Mouse (Mus musculus) gastrocnemius, adult 2 months (tissue): ENCODE data around the gene Txnrd2. TPM values are rescaled to one million over a fixed set of nuclear protein-coding genes. Genes with fewer than 3 reads are reported as not detected.

Experiments used
- DNase-seq: peaks from one replicate; pipeline ENCODE4 v3.0.0; 2022
- H3K27ac ChIP-seq: fragments of 200-600 bp; 2 replicates; pipeline ENCODE4 v1.8.1; 2022; ENCODE audit warnings: mild to moderate bottlenecking
- H3K4me3 ChIP-seq: fragments of 200-600 bp; 2 replicates; pipeline ENCODE4 v1.8.1; 2022; ENCODE audit warnings: mild to moderate bottlenecking, moderate library complexity
- CTCF ChIP-seq: fragments of 200-600 bp; IDR thresholded peaks from 2 replicates; pipeline ENCODE4 v1.8.1; 2022; ENCODE audit warnings: antibody characterized with exemption, mild to moderate bottlenecking, moderate library complexity
- intact Hi-C: fragments of 180-260 bp; cut with DNase I; formaldehyde crosslinking; loops from one replicate; pipeline ENCODE4 v1.15.1; 2025
- total RNA-seq, 2 experiments: library from RNA; stranded (reverse); gene quantifications; 2 replicates each; pipeline ENCODE4 v1.2.3; 2021

The Txnrd2 gene
- total RNA-seq, 2 experiments from 2014 or later, result 18.9 to 21.4 TPM

- TF ChIP-seq CTCF, result no peak
- Histone ChIP-seq H3K4me3 (no peak overlapping the region), H3K27ac (no peak overlapping the region)
- intact Hi-C loops, result no loop called here
- DNase-seq, result no peak
These were observed 45.3 kb downstream of the Txnrd2 start for GRCm38 (mm10) chr16:18471381-18471955.

- intact Hi-C loops, result no loop called here
- TF ChIP-seq CTCF, result no peak
- Histone ChIP-seq H3K27ac (no peak overlapping the region), H3K4me3 (no peak overlapping the region)
- DNase-seq, result no peak
These were observed 45.8 kb downstream of the Txnrd2 start for GRCm38 (mm10) chr16:18471976-18472375.

- Histone ChIP-seq H3K27ac (no peak overlapping the region), H3K4me3 (no peak overlapping the region)
- DNase-seq, result no peak
- TF ChIP-seq CTCF, result no peak
- intact Hi-C loops, result no loop called here
These were observed 46.2 kb downstream of the Txnrd2 start for GRCm38 (mm10) chr16:18472416-18472815.

- Histone ChIP-seq H3K4me3 (no peak overlapping the region), H3K27ac (no peak overlapping the region)
- intact Hi-C loops, result no loop called here
- TF ChIP-seq CTCF, result no peak
- DNase-seq, result no peak
These were observed 46.8 kb downstream of the Txnrd2 start for GRCm38 (mm10) chr16:18472976-18473375.

- TF ChIP-seq CTCF, result no peak
- no peak overlapping the region for H3K27ac ChIP-seq
- H3K4me3 ChIP-seq, result no peak overlapping the region
- intact Hi-C loops, result no loop called here
- no peak for DNase-seq
These were observed 47.8 kb downstream of the Txnrd2 start for GRCm38 (mm10) chr16:18474021-18474420.

- peak; percentile 9; the same call in 1 of the 2 replicates for TF ChIP-seq CTCF
These were observed 51.8 kb downstream of the Txnrd2 start for GRCm38 (mm10) chr16:18477996-18478395.

GRCm38 (mm10) chr16:18479667-18480066 lies 53.5 kb downstream of the Txnrd2 start:
- Histone ChIP-seq H3K4me3 (no peak overlapping the region), H3K27ac (no peak overlapping the region)
- intact Hi-C loops, result no loop called here
- TF ChIP-seq CTCF, result no peak
- no peak for DNase-seq

More at GRCm38 (mm10) chr16:18477996-18478395, 51.8 kb downstream of the Txnrd2 start:
- Histone ChIP-seq H3K27ac (no peak overlapping the region), H3K4me3 (no peak overlapping the region)
- intact Hi-C loops, result no loop called here
- no peak for DNase-seq

GRCm38 (mm10) chr16:18480933-18481485 lies 54.8 kb downstream of the Txnrd2 start:
- no peak for DNase-seq
- intact Hi-C loops, result no loop called here
- no peak; the same call in 1 of the 2 replicates for TF ChIP-seq CTCF
- Histone ChIP-seq H3K27ac (no peak overlapping the region), H3K4me3 (no peak overlapping the region)

GRCm38 (mm10) chr16:18482431-18482830 lies 56.2 kb downstream of the Txnrd2 start:
- intact Hi-C loops, result no loop called here
- no peak overlapping the region for H3K27ac ChIP-seq
- TF ChIP-seq CTCF, result no peak
- no peak overlapping the region for H3K4me3 ChIP-seq
- DNase-seq, result no peak

GRCm38 (mm10) chr16:18483839-18484238 lies 57.7 kb downstream of the Txnrd2 start:
- intact Hi-C loops, result no loop called here
- TF ChIP-seq CTCF, result no peak

GRCm38 (mm10) chr16:18484386-18484785 lies 58.2 kb downstream of the Txnrd2 start:
- TF ChIP-seq CTCF, result no peak
- intact Hi-C loops, result no loop called here
- DNase-seq, result no peak
- Histone ChIP-seq H3K27ac (no peak overlapping the region), H3K4me3 (no peak overlapping the region)

More at GRCm38 (mm10) chr16:18483839-18484238, 57.7 kb downstream of the Txnrd2 start:
- no peak overlapping the region for H3K4me3 ChIP-seq
- DNase-seq, result no peak
- no peak overlapping the region for H3K27ac ChIP-seq

- no peak overlapping the region for H3K4me3 ChIP-seq
- intact Hi-C loops, result no loop called here
- no peak for DNase-seq
- no peak for TF ChIP-seq CTCF
- no peak overlapping the region for H3K27ac ChIP-seq
These were observed 58.7 kb downstream of the Txnrd2 start for GRCm38 (mm10) chr16:18484794-18485435.

- no peak for DNase-seq
- no peak overlapping the region for H3K4me3 ChIP-seq
- H3K27ac ChIP-seq, result no peak overlapping the region
- intact Hi-C loops, result no loop called here
- no peak for TF ChIP-seq CTCF
These were observed 59.9 kb downstream of the Txnrd2 start for GRCm38 (mm10) chr16:18486126-18486525.
